ENCODE assay signal across 7 mouse cellular contexts in genomic region chr17:33824084-33824996, GRCm38 (mm10). TPM values are rescaled to one million over a fixed set of nuclear protein-coding genes. Genes with fewer than 3 reads are reported as not detected.
DNase-seq lines count a peak whose midpoint lies in the region; ATAC-seq lines count a peak whose summit lies in the region.

Gene Rps28, minus strand, starts transcription at chr17:33824562.
Gene Ndufa7, plus strand, starts transcription at chr17:33824572.

- peaks cover 32% of the 10 kb centered on the region for H3K4me1 ChIP-seq in embryonic facial prominence, embryonic 10.5 days
- H3K4me1 ChIP-seq in limb, embryonic 10.5 days = peaks cover 31% of the 10 kb centered on the region
- peaks cover 32% of the 10 kb centered on the region for H3K4me1 ChIP-seq in midbrain, embryonic 13.5 days (replicated peaks)

- peak within 1 kb of the TSS; percentile 87 for H3K4me2 ChIP-seq in midbrain, embryonic 13.5 days (replicated peaks)

- peak; percentile 98 for DNase-seq in adrenal gland, postnatal 10 days
- DNase-seq in embryonic facial prominence, embryonic 10.5 days (ENCODE audit: low spot score) = peak; percentile 97
- DNase-seq in kidney, adult 11 months = peak; percentile 95
- DNase-seq in limb, embryonic 10.5 days (ENCODE audit: low spot score) = peak; percentile 98
- DNase-seq in spleen, adult 12 weeks (ENCODE audit: low spot score) = peak; percentile 98

- H3K9me3 ChIP-seq in embryonic facial prominence, embryonic 10.5 days = no peaks in the 10 kb centered on the region
- H3K9me3 ChIP-seq in limb, embryonic 10.5 days (replicated peaks) = no peaks in the 10 kb centered on the region
- no peaks in the 10 kb centered on the region for H3K9me3 ChIP-seq in midbrain, embryonic 13.5 days

- H3K9ac ChIP-seq in midbrain, embryonic 13.5 days (replicated peaks) = peak within 1 kb of the TSS; percentile 85

- peak within 1 kb of the TSS; percentile 92 for H3K27ac ChIP-seq in embryonic facial prominence, embryonic 10.5 days (replicated peaks)
- peak within 1 kb of the TSS; percentile 89 for H3K27ac ChIP-seq in limb, embryonic 10.5 days
- peak within 1 kb of the TSS; percentile 87 for H3K27ac ChIP-seq in midbrain, embryonic 13.5 days

- H3K36me3 ChIP-seq in embryonic facial prominence, embryonic 10.5 days (replicated peaks) = peaks cover 68% of the 10 kb centered on the region
- H3K36me3 ChIP-seq in limb, embryonic 10.5 days = peaks cover 69% of the 10 kb centered on the region
- H3K36me3 ChIP-seq in midbrain, embryonic 13.5 days = peaks cover 44% of the 10 kb centered on the region

- peak within 1 kb of the TSS; percentile 79 for H3K4me3 ChIP-seq in embryonic facial prominence, embryonic 10.5 days
- H3K4me3 ChIP-seq in limb, embryonic 10.5 days = peak within 1 kb of the TSS; percentile 78
- H3K4me3 ChIP-seq in midbrain, embryonic 13.5 days (replicated peaks) = peak within 1 kb of the TSS; percentile 82

- peak; percentile 96 for ATAC-seq in granulocyte monocyte progenitor cell, adult 5-6 weeks (replicated peaks; ENCODE audit: poor library complexity, severe bottlenecking)
- ATAC-seq in midbrain, embryonic 13.5 days = peak; percentile 94

- H3K27me3 ChIP-seq in embryonic facial prominence, embryonic 10.5 days (replicated peaks; ENCODE audit: low read depth, poor library complexity, severe bottlenecking) = no peaks in the 10 kb centered on the region
- no peaks in the 10 kb centered on the region for H3K27me3 ChIP-seq in limb, embryonic 10.5 days (ENCODE audit: low read depth, poor library complexity, severe bottlenecking)
- no peaks in the 10 kb centered on the region for H3K27me3 ChIP-seq in midbrain, embryonic 13.5 days

- under 1% methylated on average over 51 of the region's 51 CpGs for WGBS in embryonic facial prominence, embryonic 10.5 days
- under 1% methylated on average over 51 of the region's 51 CpGs for WGBS in limb, embryonic 10.5 days
- under 1% methylated on average over 51 of the region's 51 CpGs for WGBS in midbrain, embryonic 13.5 days

RNA-seq across cellular contexts. Expression of gene Rps28, which starts in this region (rescaled TPM):
- 1,000 to 10,000 TPM; 1,671 to 1,675 TPM for total RNA-seq in adrenal gland, postnatal 10 days (2021)
- 866 and 898 TPM in 2 replicates for polyA plus RNA-seq in embryonic facial prominence, embryonic 10.5 days (2016; fragmentation: Nextera tagmentation; extraction: Ambion mirVana)
- 3,502 and 3,517 TPM in 2 replicates for total RNA-seq in granulocyte monocyte progenitor cell, adult 5-6 weeks (2014; fragmentation: Nextera tagmentation)
- total RNA-seq in granulocyte monocyte progenitor cell, adult 5-6 weeks (2017) = 2,416 and 2,576 TPM in 2 replicates
- 867 and 991 TPM in 2 replicates for polyA plus RNA-seq in limb, embryonic 10.5 days (2016; fragmentation: Nextera tagmentation; extraction: Ambion mirVana)
- 704 and 707 TPM in 2 replicates for polyA plus RNA-seq in midbrain, embryonic 13.5 days (2015; fragmentation: Nextera tagmentation; extraction: Ambion mirVana)

RNA-seq across cellular contexts. Expression of gene Ndufa7, which starts in this region (rescaled TPM):
- 100 to 1,000 TPM; 564 to 570 TPM for total RNA-seq in adrenal gland, postnatal 10 days (2021)
- 469 and 477 TPM in 2 replicates for polyA plus RNA-seq in embryonic facial prominence, embryonic 10.5 days (2016; fragmentation: Nextera tagmentation; extraction: Ambion mirVana)
- total RNA-seq in granulocyte monocyte progenitor cell, adult 5-6 weeks (2014; fragmentation: Nextera tagmentation) = 282 and 300 TPM in 2 replicates
- total RNA-seq in granulocyte monocyte progenitor cell, adult 5-6 weeks (2017) = 133 and 200 TPM in 2 replicates
- 497 and 518 TPM in 2 replicates for polyA plus RNA-seq in limb, embryonic 10.5 days (2016; fragmentation: Nextera tagmentation; extraction: Ambion mirVana)
- 482 and 516 TPM in 2 replicates for polyA plus RNA-seq in midbrain, embryonic 13.5 days (2015; fragmentation: Nextera tagmentation; extraction: Ambion mirVana)

Comparison
In these comparisons a context has a peak if more than half of its experiments do, and no peak if none do; other contexts are left out.
1. Peak in every context shown above with its lines: DNase-seq, ATAC-seq, H3K4me3 ChIP-seq and H3K27ac ChIP-seq.